Mouse (Mus musculus): ENCODE results near the gene Ada. TPM values are rescaled to one million over a fixed set of nuclear protein-coding genes. Genes with fewer than 3 reads are reported as not detected.

Gene Ada
- 5.6 and 6.1 TPM in 2 replicates for polyA plus RNA-seq (2014; fragmentation: Nextera tagmentation; extraction: Ambion mirVana)

DNA sequence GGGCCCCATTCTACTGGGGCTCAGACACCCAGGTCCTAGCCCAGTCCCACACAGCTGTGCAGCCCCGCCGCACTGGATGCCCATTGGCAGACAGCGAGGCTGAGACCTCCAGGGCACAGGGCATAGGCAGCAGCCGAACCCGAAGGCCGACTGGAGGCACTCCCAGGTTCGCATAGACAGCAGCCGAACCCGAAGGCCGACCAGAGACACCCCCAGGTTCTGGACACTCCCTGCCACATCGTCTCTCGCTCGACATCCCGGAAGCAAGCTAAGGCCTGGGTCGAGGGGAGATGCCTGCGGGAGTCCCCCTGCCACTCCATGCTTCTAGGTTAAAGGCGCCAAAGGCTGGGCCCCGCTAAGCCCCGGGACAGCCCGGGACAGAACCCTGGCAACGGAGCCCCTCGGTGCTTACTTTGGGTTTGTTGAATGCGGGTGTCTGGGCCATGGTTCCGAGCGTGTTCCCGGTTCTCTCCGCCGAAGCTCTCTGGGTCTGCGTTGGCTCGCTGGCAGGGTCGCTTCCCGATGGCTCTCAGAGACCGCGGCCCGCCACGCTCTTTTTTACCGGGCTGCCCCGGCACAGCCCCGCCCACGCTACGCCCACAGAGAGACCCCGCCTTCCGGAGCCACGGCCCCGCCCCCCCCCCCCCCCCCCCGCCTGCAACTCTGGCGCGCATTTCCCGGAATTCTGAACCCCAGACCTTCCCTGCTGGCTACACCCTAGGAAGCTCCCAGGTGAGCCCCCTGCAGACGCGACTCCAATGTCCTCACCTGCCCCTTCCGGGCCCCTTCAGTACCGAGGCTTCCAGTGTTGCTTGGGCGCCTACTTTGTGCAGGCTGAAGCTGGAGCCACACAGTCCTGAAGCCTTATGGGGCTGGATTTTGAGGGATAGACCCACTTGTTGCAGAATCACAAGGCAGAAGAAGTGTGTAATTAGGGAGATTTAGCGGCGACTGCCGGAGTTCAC lies at the start of gene Ada:
Gene Ada (minus strand): TSS at position 593 of the 965 bp plus-strand sequence.
- peak within 1 kb of the TSS; percentile 42 for H3K4me3 ChIP-seq (ENCODE audit: low read depth, low read length)
- no peaks in the 10 kb centered on the region for H3K36me3 ChIP-seq (ENCODE audit: control insufficient read depth, insufficient read depth, low read length)
- peaks cover 7% of the 10 kb centered on the region; the same call in 1 of the 2 replicates for H3K4me1 ChIP-seq (ENCODE audit: control insufficient read depth, insufficient read depth, low read length)
- peak within 1 kb of the TSS; percentile 67 for H3K4me2 ChIP-seq
- ATAC-seq (ENCODE audit: low FRiP score) (peak; percentile 78), DNase-seq (ENCODE audit: low spot score, missing footprints) (peak; percentile 95)
- under 1% methylated on average over 45 of the region's 57 CpGs for WGBS
- H3K27ac ChIP-seq (ENCODE audit: low read depth, low read length), result no peak within 1 kb of the TSS
- no peaks in the 10 kb centered on the region for H3K9me3 ChIP-seq (ENCODE audit: control insufficient read depth, low read length)
- H3K27me3 ChIP-seq (ENCODE audit: control insufficient read depth, insufficient read depth, low read length), result peaks cover 9% of the 10 kb centered on the region
- peak within 1 kb of the TSS; percentile 62 for H3K9ac ChIP-seq (ENCODE audit: low read length)

DNA sequence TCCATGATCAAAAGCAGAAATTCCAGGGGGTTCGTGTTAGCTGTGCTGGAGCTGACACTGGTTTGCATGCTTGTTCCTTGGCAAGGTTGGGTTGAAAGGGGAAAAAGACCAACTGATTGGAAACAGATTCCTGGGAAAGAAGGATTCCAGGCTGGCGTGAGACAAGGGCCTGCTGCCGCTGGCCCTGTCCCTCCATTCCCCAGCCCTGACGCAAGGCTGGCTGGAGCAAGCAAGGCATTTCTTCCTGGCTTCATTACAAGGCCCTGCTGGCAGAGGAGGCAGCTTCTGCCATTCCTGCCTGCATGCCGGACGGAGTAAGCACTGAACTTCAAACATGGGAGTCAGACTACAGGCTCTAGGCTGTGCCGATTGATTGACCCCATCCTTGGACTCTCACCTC lies 48.4 kb upstream of the Ada start:
- no peaks in the 10 kb centered on the region for H3K36me3 ChIP-seq (ENCODE audit: control insufficient read depth, insufficient read depth, low read length)
- H3K27ac ChIP-seq (ENCODE audit: low read depth, low read length), result no peak overlapping the region
- H3K4me1 ChIP-seq (ENCODE audit: control insufficient read depth, insufficient read depth, low read length), result no peaks in the 10 kb centered on the region
- no peak overlapping the region for H3K4me3 ChIP-seq (ENCODE audit: low read depth, low read length)
- H3K27me3 ChIP-seq (ENCODE audit: control insufficient read depth, insufficient read depth, low read length), result no peaks in the 10 kb centered on the region
- H3K4me2 ChIP-seq, result no peak overlapping the region
- no peak overlapping the region for H3K9ac ChIP-seq (ENCODE audit: low read length)
- H3K9me3 ChIP-seq (ENCODE audit: control insufficient read depth, low read length), result no peaks in the 10 kb centered on the region
- peak; percentile 54 for DNase-seq (ENCODE audit: low spot score, missing footprints)
- no peak for ATAC-seq (ENCODE audit: low FRiP score)
- 76% methylated on average over 7 of the region's 7 CpGs for WGBS

GRCm38 (mm10) chr2:163788484-163788883 lies 38.4 kb upstream of the Ada start:
- H3K36me3 ChIP-seq (ENCODE audit: control insufficient read depth, insufficient read depth, low read length), result no peaks in the 10 kb centered on the region
- no peak overlapping the region for H3K4me3 ChIP-seq (ENCODE audit: low read depth, low read length)
- no peak overlapping the region for H3K9ac ChIP-seq (ENCODE audit: low read length)
- no peaks in the 10 kb centered on the region for H3K4me1 ChIP-seq (ENCODE audit: control insufficient read depth, insufficient read depth, low read length)
- no peak overlapping the region for H3K27ac ChIP-seq (ENCODE audit: low read depth, low read length)
- DNase-seq (ENCODE audit: low spot score, missing footprints) (peak; percentile 90), ATAC-seq (ENCODE audit: low FRiP score) (no peak)
- H3K9me3 ChIP-seq (ENCODE audit: control insufficient read depth, low read length), result no peaks in the 10 kb centered on the region
- whole genome bisulfite sequencing, result 82% methylated on average over 4 of the region's 4 CpGs
- no peak overlapping the region for H3K4me2 ChIP-seq
- H3K27me3 ChIP-seq (ENCODE audit: control insufficient read depth, insufficient read depth, low read length), result no peaks in the 10 kb centered on the region

DNA sequence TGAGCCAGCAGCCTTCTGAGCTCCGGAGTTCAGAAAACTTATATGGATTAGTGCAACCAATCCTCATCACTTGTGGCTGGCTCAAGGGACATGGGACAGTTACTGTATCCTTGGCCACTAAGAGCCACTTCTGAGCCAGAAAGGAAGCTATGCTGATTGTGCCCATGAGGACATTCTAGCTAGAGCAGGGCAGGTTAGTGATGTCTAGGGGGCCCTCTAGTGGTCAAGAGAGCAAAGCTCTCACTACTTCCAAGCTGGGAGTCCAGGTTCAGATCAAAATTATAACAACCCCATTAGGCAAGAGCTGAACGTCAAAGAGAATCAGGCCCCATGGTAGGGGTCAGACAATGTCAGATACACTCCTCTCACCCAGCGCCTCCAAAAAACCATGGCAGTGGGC lies 37.7 kb upstream of the Ada start:
- H3K27ac ChIP-seq (ENCODE audit: low read depth, low read length), result no peak overlapping the region
- WGBS, result 60% methylated on average over 3 of the region's 3 CpGs
- no peak overlapping the region for H3K9ac ChIP-seq (ENCODE audit: low read length)
- H3K4me1 ChIP-seq (ENCODE audit: control insufficient read depth, insufficient read depth, low read length), result no peaks in the 10 kb centered on the region
- DNase-seq (ENCODE audit: low spot score, missing footprints), result peak; percentile 91
- no peaks in the 10 kb centered on the region for H3K9me3 ChIP-seq (ENCODE audit: control insufficient read depth, low read length)
- H3K36me3 ChIP-seq (ENCODE audit: control insufficient read depth, insufficient read depth, low read length), result no peaks in the 10 kb centered on the region
- H3K27me3 ChIP-seq (ENCODE audit: control insufficient read depth, insufficient read depth, low read length), result peaks cover 2% of the 10 kb centered on the region; the same call in 1 of the 2 replicates
- H3K4me3 ChIP-seq (ENCODE audit: low read depth, low read length), result no peak overlapping the region
- 0 out of 2 replicates have a peak, but pooled peaks have one; percentile 46 for ATAC-seq (ENCODE audit: low FRiP score)
- no peak overlapping the region for H3K4me2 ChIP-seq

GRCm38 (mm10) chr2:163787086-163787485 lies 37.0 kb upstream of the Ada start:
- no peak for DNase-seq (ENCODE audit: low spot score, missing footprints)
- ATAC-seq (ENCODE audit: low FRiP score), result no peak

DNA sequence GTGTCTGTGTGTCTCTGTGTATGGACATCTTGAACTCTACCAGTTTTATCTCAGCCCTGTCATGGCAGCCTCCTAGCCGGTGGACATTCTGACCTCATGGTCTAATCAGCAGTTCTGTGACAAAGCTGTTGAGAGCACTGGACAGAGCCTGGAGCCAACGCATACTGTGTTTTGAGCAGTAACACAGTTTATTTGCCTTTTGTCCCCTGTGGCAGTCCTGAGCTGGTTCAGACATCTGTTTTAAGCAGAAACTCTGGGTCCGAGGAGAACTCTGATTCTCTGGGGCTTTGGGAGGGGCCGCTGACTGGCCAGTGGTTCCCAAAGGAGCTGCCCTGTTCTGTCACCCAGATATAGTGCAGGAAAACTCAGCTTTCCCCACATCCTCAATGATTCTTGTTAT lies 33.9 kb upstream of the Ada start:
- Histone ChIP-seq H3K4me1 (ENCODE audit: control insufficient read depth, insufficient read depth, low read length) (no peaks in the 10 kb centered on the region), H3K4me2 (no peak overlapping the region), H3K36me3 (ENCODE audit: control insufficient read depth, insufficient read depth, low read length) (no peaks in the 10 kb centered on the region), H3K27me3 (ENCODE audit: control insufficient read depth, insufficient read depth, low read length) (peaks cover 8% of the 10 kb centered on the region), H3K9ac (ENCODE audit: low read length) (no peak overlapping the region), H3K27ac (ENCODE audit: low read depth, low read length) (no peak overlapping the region), H3K4me3 (ENCODE audit: low read depth, low read length) (no peak overlapping the region), H3K9me3 (ENCODE audit: control insufficient read depth, low read length) (no peaks in the 10 kb centered on the region)
- ATAC-seq (ENCODE audit: low FRiP score) (no peak), DNase-seq (ENCODE audit: low spot score, missing footprints) (peak; percentile 71)
- 72% methylated on average over 4 of the region's 4 CpGs for WGBS

More at GRCm38 (mm10) chr2:163787086-163787485, 37.0 kb upstream of the Ada start:
- Histone ChIP-seq H3K27ac (ENCODE audit: low read depth, low read length) (no peak overlapping the region), H3K4me1 (ENCODE audit: control insufficient read depth, insufficient read depth, low read length) (no peaks in the 10 kb centered on the region), H3K4me2 (no peak overlapping the region), H3K9me3 (ENCODE audit: control insufficient read depth, low read length) (no peaks in the 10 kb centered on the region), H3K4me3 (ENCODE audit: low read depth, low read length) (no peak overlapping the region), H3K27me3 (ENCODE audit: control insufficient read depth, insufficient read depth, low read length) (peaks cover 2% of the 10 kb centered on the region; the same call in 1 of the 2 replicates), H3K9ac (ENCODE audit: low read length) (no peak overlapping the region), H3K36me3 (ENCODE audit: control insufficient read depth, insufficient read depth, low read length) (no peaks in the 10 kb centered on the region)
- WGBS, result 82% methylated on average over 6 of the region's 6 CpGs

GRCm38 (mm10) chr2:163783368-163783767 lies 33.3 kb upstream of the Ada start:
- no peak overlapping the region for H3K4me2 ChIP-seq
- H3K4me1 ChIP-seq (ENCODE audit: control insufficient read depth, insufficient read depth, low read length), result no peaks in the 10 kb centered on the region
- H3K4me3 ChIP-seq (ENCODE audit: low read depth, low read length), result no peak overlapping the region
- H3K9ac ChIP-seq (ENCODE audit: low read length), result no peak overlapping the region
- H3K9me3 ChIP-seq (ENCODE audit: control insufficient read depth, low read length), result no peaks in the 10 kb centered on the region
- no peaks in the 10 kb centered on the region for H3K36me3 ChIP-seq (ENCODE audit: control insufficient read depth, insufficient read depth, low read length)
- H3K27ac ChIP-seq (ENCODE audit: low read depth, low read length), result no peak overlapping the region
- ATAC-seq (ENCODE audit: low FRiP score) (no peak), DNase-seq (ENCODE audit: low spot score, missing footprints) (peak; percentile 72)
- 91% methylated on average over 6 of the region's 6 CpGs for WGBS
- H3K27me3 ChIP-seq (ENCODE audit: control insufficient read depth, insufficient read depth, low read length), result peaks cover 13% of the 10 kb centered on the region

DNA sequence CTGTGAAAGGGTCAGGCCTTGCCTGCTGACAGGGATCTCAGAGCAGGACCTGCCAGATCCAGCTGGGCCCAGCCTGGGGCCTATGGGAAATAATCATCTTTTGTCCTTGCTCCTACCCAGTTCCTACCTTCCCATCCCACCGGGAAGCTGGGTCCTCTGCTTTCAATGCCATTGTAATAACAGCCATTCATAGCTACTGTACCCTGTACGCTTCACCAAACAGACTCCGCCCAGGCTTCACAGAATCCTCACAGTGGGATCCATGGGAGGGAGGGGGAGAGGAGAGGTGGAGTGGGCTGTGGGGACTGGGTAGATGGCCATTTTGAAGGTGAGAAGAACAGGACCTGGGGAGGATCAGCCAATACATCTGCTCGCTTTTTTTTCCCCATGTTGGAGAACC lies 28.9 kb upstream of the Ada start:
- Histone ChIP-seq H3K9me3 (ENCODE audit: control insufficient read depth, low read length) (no peaks in the 10 kb centered on the region), H3K4me3 (ENCODE audit: low read depth, low read length) (no peak overlapping the region), H3K4me1 (ENCODE audit: control insufficient read depth, insufficient read depth, low read length) (peaks cover 11% of the 10 kb centered on the region), H3K4me2 (no peak overlapping the region), H3K36me3 (ENCODE audit: control insufficient read depth, insufficient read depth, low read length) (no peaks in the 10 kb centered on the region), H3K9ac (ENCODE audit: low read length) (no peak overlapping the region), H3K27me3 (ENCODE audit: control insufficient read depth, insufficient read depth, low read length) (peaks cover 19% of the 10 kb centered on the region), H3K27ac (ENCODE audit: low read depth, low read length) (no peak overlapping the region)
- 64% methylated on average over 4 of the region's 4 CpGs for WGBS
- no peak for DNase-seq (ENCODE audit: low spot score, missing footprints)
- ATAC-seq (ENCODE audit: low FRiP score), result no peak

DNA sequence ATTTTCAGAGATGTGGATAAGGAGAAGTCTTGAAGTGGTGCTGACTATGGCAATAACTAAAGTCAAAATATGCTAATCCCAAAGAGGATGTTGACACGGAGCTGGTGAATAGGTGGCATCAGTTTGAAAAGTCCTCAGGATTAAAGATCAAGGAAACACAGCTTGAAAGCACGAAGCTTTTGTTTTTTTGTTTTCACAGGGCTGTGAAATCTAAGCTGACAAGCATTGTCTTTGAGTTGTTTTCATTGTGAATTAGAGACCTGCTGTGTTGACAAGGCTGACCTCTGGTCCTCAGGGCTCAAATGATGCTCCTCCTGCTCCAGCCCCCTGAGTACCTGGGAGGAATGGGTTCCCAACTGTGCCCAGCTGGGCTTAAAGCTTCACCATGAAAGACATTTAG lies 27.0 kb upstream of the Ada start:
- Histone ChIP-seq H3K4me3 (ENCODE audit: low read depth, low read length) (no peak overlapping the region), H3K4me1 (ENCODE audit: control insufficient read depth, insufficient read depth, low read length) (peaks cover 11% of the 10 kb centered on the region), H3K36me3 (ENCODE audit: control insufficient read depth, insufficient read depth, low read length) (no peaks in the 10 kb centered on the region), H3K27ac (ENCODE audit: low read depth, low read length) (no peak overlapping the region), H3K9me3 (ENCODE audit: control insufficient read depth, low read length) (no peaks in the 10 kb centered on the region), H3K27me3 (ENCODE audit: control insufficient read depth, insufficient read depth, low read length) (peaks cover 20% of the 10 kb centered on the region), H3K4me2 (no peak overlapping the region), H3K9ac (ENCODE audit: low read length) (no peak overlapping the region)
- WGBS, result 0% methylated on average over 2 of the region's 2 CpGs
- DNase-seq (ENCODE audit: low spot score, missing footprints) (peak; percentile 85), ATAC-seq (ENCODE audit: low FRiP score) (0 out of 2 replicates have a peak, but pooled peaks have one; percentile 38)

All from midbrain, embryonic 11.5 days (tissue).